Mouse (Mus musculus) myocyte (in vitro differentiated cells): ENCODE measurements around the gene Gramd1a. TPM values are rescaled to one million over a fixed set of nuclear protein-coding genes. Genes with fewer than 3 reads are reported as not detected.

Experiments
- H3K27me3 ChIP-seq: one replicate; pipeline ENCODE4 v1.6.1; 2011; ENCODE audit not compliant: control insufficient read depth, insufficient read depth, insufficient read length
- H3K36me3 ChIP-seq: one replicate; pipeline ENCODE4 v1.6.1; 2011; ENCODE audit not compliant: control insufficient read depth, insufficient read depth
- H3K4me2 ChIP-seq: one replicate; pipeline ENCODE4 v1.6.1; 2011; ENCODE audit warnings: low read depth, control low read depth
- H3K4me3 ChIP-seq: one replicate; pipeline ENCODE4 v1.5.1; 2011; ENCODE audit warnings: mild to moderate bottlenecking, control low read depth, moderate library complexity
- H3K79me2 ChIP-seq: one replicate; pipeline ENCODE4 v1.6.1; 2011; ENCODE audit not compliant: control insufficient read depth, insufficient read depth
- H3ac ChIP-seq: one replicate; pipeline ENCODE4 v1.6.1; 2011; ENCODE audit not compliant: control insufficient read depth, insufficient read length
- CEBPB ChIP-seq: IDR thresholded peaks from 2 replicates; pipeline ENCODE4 v1.6.1; 2011; ENCODE audit warnings: mild to moderate bottlenecking, moderate library complexity; ENCODE audit not compliant: poor library complexity, insufficient read depth, severe bottlenecking
- E2F4 ChIP-seq: IDR thresholded peaks from one replicate; pipeline ENCODE4 v1.6.1; 2011; ENCODE audit warnings: mild to moderate bottlenecking, control low read depth, moderate library complexity; ENCODE audit not compliant: insufficient read depth
- MAX ChIP-seq: IDR thresholded peaks from one replicate; pipeline ENCODE4 v1.6.1; 2011; ENCODE audit warnings: low read depth, mild to moderate bottlenecking, control low read depth
- MYOD1 ChIP-seq, 3 experiments: IDR thresholded peaks; one replicate each; pipeline ENCODE4 v1.6.1; 2011; ENCODE audit warnings: control low read depth in 2 of 3, low read depth in 2 of 3, mild to moderate bottlenecking in 2 of 3, moderate library complexity in 1 of 3; ENCODE audit not compliant: insufficient read length in 2 of 3, control insufficient read depth in 1 of 3
- MYOG ChIP-seq, 3 experiments: IDR thresholded peaks; one replicate each; pipeline ENCODE4 v1.6.1; 2011; ENCODE audit warnings: control low read depth in 2 of 3, low read depth in 2 of 3, mild to moderate bottlenecking in 2 of 3; ENCODE audit not compliant: insufficient read length in 2 of 3, control insufficient read depth in 1 of 3, insufficient read depth in 1 of 3
- POLR2A ChIP-seq: IDR thresholded peaks from one replicate; pipeline ENCODE4 v1.6.1; 2011; ENCODE audit warnings: low read depth, mild to moderate bottlenecking, control low read depth, moderate library complexity; ENCODE audit not compliant: insufficient read length
- POLR2AphosphoS2 ChIP-seq: IDR thresholded peaks from one replicate; pipeline ENCODE4 v1.6.1; 2011; ENCODE audit warnings: low read depth, control low read depth; ENCODE audit not compliant: insufficient read length
- REST ChIP-seq: IDR thresholded peaks from one replicate; pipeline ENCODE4 v1.6.1; 2011; ENCODE audit warnings: mild to moderate bottlenecking, control low read depth, moderate library complexity; ENCODE audit not compliant: insufficient read depth, insufficient read length
- SRF ChIP-seq: IDR thresholded peaks from one replicate; pipeline ENCODE4 v1.6.1; 2011; ENCODE audit warnings: low read depth; ENCODE audit not compliant: control insufficient read depth, insufficient read length
- TCF12 ChIP-seq: IDR thresholded peaks from one replicate; pipeline ENCODE4 v1.6.1; 2011; ENCODE audit warnings: mild to moderate bottlenecking, control low read depth; ENCODE audit not compliant: poor library complexity, insufficient read depth, severe bottlenecking
- TCF3 ChIP-seq: IDR thresholded peaks from one replicate; pipeline ENCODE4 v1.6.1; 2011; ENCODE audit warnings: low read depth, control low read depth; ENCODE audit not compliant: insufficient read length
- USF1 ChIP-seq: IDR thresholded peaks from one replicate; pipeline ENCODE4 v1.6.1; 2011; ENCODE audit warnings: low read depth, mild to moderate bottlenecking, control low read depth, moderate library complexity
- polyA plus RNA-seq: library from polyadenylated mRNA; unstranded; fragments of >200 nt; fragmentation: generic; extraction: Trizol; gene quantifications from one replicate; pipeline ENCODE4 v1.2.1, GENCODE M21; 2012; ENCODE audit warnings: missing spikeins

Gramd1a gene
- polyA plus RNA-seq, 1 experiment: 25.5 TPM

DNA sequence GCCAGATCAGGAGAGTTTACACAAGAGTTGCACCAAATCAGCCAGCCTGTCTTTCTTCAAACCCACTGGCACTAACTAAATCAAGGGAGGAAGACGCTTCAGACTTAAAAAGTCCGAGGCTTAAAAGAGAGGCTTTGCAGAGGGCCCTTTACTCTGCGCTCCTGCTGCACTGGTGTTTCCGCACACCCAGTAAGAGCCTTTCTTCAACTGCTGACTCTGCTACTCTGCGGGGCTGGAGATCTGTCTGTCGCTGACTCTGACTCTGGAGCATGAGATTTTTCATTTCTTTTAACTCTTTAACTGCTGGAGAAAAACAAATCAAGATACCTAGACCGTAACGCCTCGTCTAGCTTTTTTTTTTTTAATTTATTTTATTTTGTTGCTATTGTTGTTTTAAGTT is 71.6 kb downstream of the Gramd1a start:
- Histone ChIP-seq H3ac (no peak overlapping the region), H3K4me3 (no peak overlapping the region), H3K27me3 (no peaks in the 10 kb centered on the region), H3K36me3 (no peaks in the 10 kb centered on the region), H3K4me2 (no peak overlapping the region), H3K79me2 (no peaks in the 10 kb centered on the region)
- TF ChIP-seq REST: no peak
- no peak for TF ChIP-seq POLR2AphosphoS2
- TF ChIP-seq SRF: no peak
- TF ChIP-seq CEBPB: no peak
- TF ChIP-seq POLR2A: no peak
- no peak for TF ChIP-seq MYOD1 (IDR thresholded peaks at IDR 0.05; ENCODE audit: control insufficient read depth in 1 of 3, insufficient read length in 2 of 3, low read depth in 2 of 3)
- no peak for TF ChIP-seq TCF3
- no peak for TF ChIP-seq TCF12
- no peak for TF ChIP-seq MYOG (IDR thresholded peaks at IDR 0.05; ENCODE audit: control insufficient read depth in 1 of 3, insufficient read depth in 1 of 3, insufficient read length in 2 of 3, low read depth in 2 of 3)
- no peak for TF ChIP-seq E2F4
- TF ChIP-seq MAX: no peak
- no peak for TF ChIP-seq USF1

GRCm38 (mm10) chr7:31082831-31083588 is 72.7 kb downstream of the Gramd1a start:
- H3K4me2 ChIP-seq: no peak overlapping the region
- no peaks in the 10 kb centered on the region for H3K79me2 ChIP-seq
- H3K4me3 ChIP-seq: no peak overlapping the region
- no peak overlapping the region for H3ac ChIP-seq
- no peaks in the 10 kb centered on the region for H3K27me3 ChIP-seq
- TF ChIP-seq SRF: no peak
- no peaks in the 10 kb centered on the region for H3K36me3 ChIP-seq

- H3K4me3 ChIP-seq: no peak overlapping the region
- H3K4me2 ChIP-seq: no peak overlapping the region
- H3K79me2 ChIP-seq: no peaks in the 10 kb centered on the region
- H3K27me3 ChIP-seq: peaks cover 3% of the 10 kb centered on the region
- TF ChIP-seq MAX: no peak
- no peak for TF ChIP-seq TCF12
- no peak for TF ChIP-seq E2F4
- TF ChIP-seq REST: no peak
- no peak for TF ChIP-seq SRF
- no peak for TF ChIP-seq POLR2A
- no peak for TF ChIP-seq MYOD1 (IDR thresholded peaks at IDR 0.05; ENCODE audit: control insufficient read depth in 1 of 3, insufficient read length in 2 of 3, low read depth in 2 of 3)
- TF ChIP-seq TCF3: no peak
- no peak for TF ChIP-seq POLR2AphosphoS2
- no peak for TF ChIP-seq MYOG (IDR thresholded peaks at IDR 0.05; ENCODE audit: control insufficient read depth in 1 of 3, insufficient read depth in 1 of 3, insufficient read length in 2 of 3, low read depth in 2 of 3)
- no peak for TF ChIP-seq USF1
- TF ChIP-seq CEBPB: no peak
- H3K36me3 ChIP-seq: no peaks in the 10 kb centered on the region
- H3ac ChIP-seq: no peak overlapping the region
These were observed 73.6 kb downstream of the Gramd1a start for GRCm38 (mm10) chr7:31082106-31082505.

- no peaks in the 10 kb centered on the region for H3K79me2 ChIP-seq
- no peak overlapping the region for H3K4me3 ChIP-seq
- H3K36me3 ChIP-seq: no peaks in the 10 kb centered on the region
- H3ac ChIP-seq: no peak overlapping the region
- peaks cover 9% of the 10 kb centered on the region for H3K27me3 ChIP-seq
- TF ChIP-seq REST: no peak
- TF ChIP-seq POLR2AphosphoS2: no peak
- no peak for TF ChIP-seq CEBPB
- no peak for TF ChIP-seq POLR2A
- no peak for TF ChIP-seq TCF12
- no peak for TF ChIP-seq MYOD1 (IDR thresholded peaks at IDR 0.05; ENCODE audit: control insufficient read depth in 1 of 3, insufficient read length in 2 of 3, low read depth in 2 of 3)
- TF ChIP-seq MYOG (IDR thresholded peaks at IDR 0.05; ENCODE audit: control insufficient read depth in 1 of 3, insufficient read depth in 1 of 3, insufficient read length in 2 of 3, low read depth in 2 of 3): no peak
- no peak for TF ChIP-seq E2F4
- TF ChIP-seq USF1: no peak
- no peak for TF ChIP-seq SRF
- TF ChIP-seq TCF3: no peak
- TF ChIP-seq MAX: no peak
- H3K4me2 ChIP-seq: no peak overlapping the region
These were observed 74.6 kb downstream of the Gramd1a start for GRCm38 (mm10) chr7:31081106-31081505.

- peaks cover 9% of the 10 kb centered on the region for H3K27me3 ChIP-seq
- H3ac ChIP-seq: no peak overlapping the region
These were observed 75.1 kb downstream of the Gramd1a start for GRCm38 (mm10) chr7:31080611-31081010.

More at GRCm38 (mm10) chr7:31080611-31081010, 75.1 kb downstream of the Gramd1a start:
- Histone ChIP-seq H3K79me2 (no peaks in the 10 kb centered on the region), H3K36me3 (no peaks in the 10 kb centered on the region), H3K4me3 (no peak overlapping the region), H3K4me2 (no peak overlapping the region)
- no peak for TF ChIP-seq REST
- no peak for TF ChIP-seq USF1
- TF ChIP-seq MAX: no peak
- no peak for TF ChIP-seq TCF12
- TF ChIP-seq MYOD1 (IDR thresholded peaks at IDR 0.05; ENCODE audit: control insufficient read depth in 1 of 3, insufficient read length in 2 of 3, low read depth in 2 of 3): no peak
- TF ChIP-seq E2F4: no peak
- no peak for TF ChIP-seq SRF
- TF ChIP-seq CEBPB: no peak
